Mouse (Mus musculus) fat pad, adult 2 months (tissue): ENCODE data around the gene Arid3c.

ENCODE experiments used
- DNase-seq: peaks from one replicate; pipeline ENCODE4 v3.0.0-alpha.2; 2011; ENCODE audit warnings: low read depth, low spot score; ENCODE audit errors: extremely low read depth

Gene Arid3c

GRCm38 (mm10) chr4:41681176-41681575 lies 49.8 kb downstream of the Arid3c start:
- DNase-seq, result no peak

GRCm38 (mm10) chr4:41679291-41679690 lies 51.7 kb downstream of the Arid3c start:
- DNase-seq, result no peak

GRCm38 (mm10) chr4:41678863-41679262 lies 52.1 kb downstream of the Arid3c start:
- DNase-seq, result no peak

- DNase-seq, result no peak
These were observed 53.8 kb downstream of the Arid3c start for GRCm38 (mm10) chr4:41677006-41677629.

- DNase-seq, result no peak
These were observed 54.5 kb downstream of the Arid3c start for GRCm38 (mm10) chr4:41676248-41677005.
